Mouse (Mus musculus): ENCODE data around the gene Oxsm. TPM values are rescaled to one million over a fixed set of nuclear protein-coding genes. Genes with fewer than 3 reads are reported as not detected.

Oxsm gene
- polyA plus RNA-seq, 1 experiment from 2014 or later: 3.0 TPM

DNA sequence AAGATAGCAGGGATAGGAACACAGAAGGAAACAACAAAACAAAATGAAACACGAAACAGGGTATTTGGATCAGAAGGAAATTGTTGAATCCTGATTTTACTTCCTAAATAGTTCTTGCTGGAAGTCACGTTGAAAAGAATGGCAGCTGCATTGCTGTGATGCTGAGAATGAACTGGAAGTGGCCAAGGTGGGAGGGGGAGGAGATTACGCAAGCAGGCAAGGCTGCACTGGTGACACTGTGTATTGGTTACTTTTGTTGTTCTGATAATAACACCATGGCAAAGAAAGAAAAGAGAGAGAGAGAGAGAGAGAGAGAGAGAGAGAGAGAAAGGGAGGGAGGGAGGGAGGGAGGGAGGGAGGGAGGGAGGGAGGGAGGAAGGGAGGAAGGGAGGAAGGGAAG is 13.1 kb downstream of the Oxsm start:
- Histone ChIP-seq H3K4me3 (no peak overlapping the region), H3K27me3 (no peaks in the 10 kb centered on the region), H3K9ac (no peak overlapping the region), H3K27ac (no peak overlapping the region), H3K4me1 (no peaks in the 10 kb centered on the region), H3K4me2 (no peak overlapping the region), H3K9me3 (no peaks in the 10 kb centered on the region), H3K36me3 (no peaks in the 10 kb centered on the region)
- 71% methylated on average over 3 of the region's 3 CpGs for WGBS
- ATAC-seq (ENCODE audit: borderline replicate concordance, extremely low read depth, low FRiP score, low TSS enrichment): no peak

DNA sequence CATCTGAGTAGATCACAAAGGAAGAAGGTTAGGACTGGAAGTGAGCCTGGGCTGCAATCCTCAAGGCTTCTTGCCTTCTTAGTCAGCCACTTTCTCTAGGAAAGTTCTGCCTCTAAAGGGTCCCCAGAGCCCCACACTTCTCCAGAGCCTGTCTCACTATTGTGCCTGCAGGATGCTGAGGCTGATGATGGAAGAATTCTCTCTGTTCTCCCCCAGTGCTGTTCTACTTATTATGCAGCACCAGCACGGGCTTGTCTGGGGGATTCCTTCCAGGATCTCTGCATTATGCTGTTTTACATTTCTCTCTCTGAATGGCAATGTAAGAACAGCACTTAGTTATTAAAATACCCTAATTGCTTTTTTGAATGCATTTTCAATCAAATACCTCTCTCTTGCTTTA is 16.1 kb downstream of the Oxsm start:
- no peaks in the 10 kb centered on the region for H3K4me1 ChIP-seq
- no peak overlapping the region for H3K27ac ChIP-seq
- ATAC-seq (ENCODE audit: borderline replicate concordance, extremely low read depth, low FRiP score, low TSS enrichment): no peak
- no peaks in the 10 kb centered on the region for H3K27me3 ChIP-seq
- H3K4me3 ChIP-seq: no peak overlapping the region
- H3K4me2 ChIP-seq: no peak overlapping the region
- 45% methylated on average over 1 of the region's 1 CpGs for WGBS
- no peaks in the 10 kb centered on the region for H3K36me3 ChIP-seq
- H3K9ac ChIP-seq: no peak overlapping the region
- H3K9me3 ChIP-seq: no peaks in the 10 kb centered on the region

DNA sequence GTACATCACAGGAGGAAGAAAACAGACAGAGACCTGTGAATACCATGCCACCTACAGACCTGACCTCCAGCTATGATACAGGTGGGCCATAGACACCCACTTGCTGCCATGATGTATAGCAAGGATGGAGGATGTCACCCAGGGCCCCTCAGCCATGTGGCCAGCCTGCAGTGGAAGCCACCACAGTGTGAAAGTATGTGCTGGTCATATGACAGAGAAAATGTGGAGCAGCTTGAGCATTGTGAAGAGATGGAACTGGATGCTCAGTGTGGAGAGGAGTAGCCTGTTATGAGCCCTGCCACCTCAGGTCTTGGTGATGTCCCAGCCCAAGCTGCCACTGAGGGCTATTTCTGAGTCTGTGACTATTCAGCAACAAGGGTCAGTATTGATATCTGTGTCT is 19.0 kb downstream of the Oxsm start:
- Histone ChIP-seq H3K9me3 (no peaks in the 10 kb centered on the region), H3K4me2 (no peak overlapping the region), H3K27me3 (no peaks in the 10 kb centered on the region), H3K36me3 (no peaks in the 10 kb centered on the region), H3K4me3 (no peak overlapping the region), H3K27ac (no peak overlapping the region), H3K4me1 (no peaks in the 10 kb centered on the region), H3K9ac (no peak overlapping the region)
- no peak for ATAC-seq (ENCODE audit: borderline replicate concordance, extremely low read depth, low FRiP score, low TSS enrichment)

DNA sequence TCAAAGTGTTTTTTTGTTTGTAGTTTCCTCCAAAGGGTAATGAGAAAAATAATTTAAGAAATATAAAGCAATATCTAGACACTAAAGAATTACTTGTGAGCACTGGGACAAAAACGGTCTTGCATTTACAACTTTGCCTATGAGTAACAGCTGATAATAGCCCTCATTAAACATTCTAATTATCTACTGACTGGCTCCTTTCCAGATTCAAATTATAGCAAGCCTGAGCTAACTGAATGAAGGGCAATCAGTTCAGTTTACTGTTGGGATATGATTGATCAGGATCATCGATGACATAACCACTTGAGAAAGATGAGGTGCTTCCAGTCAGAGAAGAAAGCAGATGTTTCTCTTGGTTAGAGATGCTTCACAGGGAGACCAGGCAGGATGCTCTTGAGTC is 20.2 kb downstream of the Oxsm start:
- no peaks in the 10 kb centered on the region for H3K27me3 ChIP-seq
- no peak overlapping the region for H3K9ac ChIP-seq
- H3K4me1 ChIP-seq: no peaks in the 10 kb centered on the region
- H3K27ac ChIP-seq: no peak overlapping the region
- no peak overlapping the region for H3K4me3 ChIP-seq
- H3K36me3 ChIP-seq: no peaks in the 10 kb centered on the region
- no peak overlapping the region for H3K4me2 ChIP-seq
- no peak for ATAC-seq (ENCODE audit: borderline replicate concordance, extremely low read depth, low FRiP score, low TSS enrichment)
- H3K9me3 ChIP-seq: no peaks in the 10 kb centered on the region
- 54% methylated on average over 2 of the region's 2 CpGs for WGBS

DNA sequence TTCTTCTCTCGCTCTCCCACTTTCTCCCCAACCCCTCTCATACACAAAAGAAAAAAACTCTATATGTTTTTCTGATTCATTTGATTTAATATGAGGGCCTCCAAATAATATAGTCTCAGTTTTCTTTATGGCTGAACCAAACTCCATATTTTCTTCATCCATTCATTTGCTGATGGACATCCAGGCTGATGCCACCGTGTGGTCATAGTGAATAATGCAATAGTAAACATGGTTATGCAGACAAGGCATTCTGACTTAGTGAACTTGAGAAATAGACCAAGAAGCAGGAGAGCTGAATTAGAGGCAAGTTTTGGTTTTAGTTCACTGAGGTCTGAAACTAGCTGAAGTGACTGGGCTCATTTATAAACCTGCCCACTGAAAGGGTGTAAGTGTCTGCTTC is 30.6 kb downstream of the Oxsm start:
- Histone ChIP-seq H3K27ac (no peak overlapping the region), H3K9me3 (no peaks in the 10 kb centered on the region), H3K4me3 (no peak overlapping the region), H3K27me3 (no peaks in the 10 kb centered on the region), H3K4me2 (no peak overlapping the region), H3K36me3 (no peaks in the 10 kb centered on the region), H3K4me1 (no peaks in the 10 kb centered on the region), H3K9ac (no peak overlapping the region)
- 50% methylated on average over 2 of the region's 2 CpGs for WGBS
- ATAC-seq (ENCODE audit: borderline replicate concordance, extremely low read depth, low FRiP score, low TSS enrichment): no peak

DNA sequence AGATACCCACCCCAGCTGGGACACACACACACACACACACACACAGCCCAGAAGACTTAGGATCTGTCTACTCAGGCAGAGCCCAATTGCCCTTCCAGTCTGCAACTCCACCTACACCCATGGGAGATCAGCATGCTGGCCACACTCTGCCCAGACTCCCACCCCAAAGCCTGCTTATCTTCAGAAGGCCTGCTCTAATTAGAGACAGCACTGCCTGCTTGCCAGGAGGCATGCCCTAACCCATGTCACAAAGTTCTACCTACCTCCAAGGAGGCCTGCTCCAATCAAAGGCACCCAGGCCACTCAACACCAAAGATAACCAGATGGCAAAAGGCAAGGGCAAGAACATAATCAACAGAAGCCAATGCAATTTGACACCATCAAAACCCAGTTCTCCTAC is 41.9 kb downstream of the Oxsm start:
- Histone ChIP-seq H3K4me1 (no peaks in the 10 kb centered on the region), H3K4me2 (no peak overlapping the region), H3K27me3 (no peaks in the 10 kb centered on the region), H3K27ac (no peak overlapping the region), H3K9me3 (no peaks in the 10 kb centered on the region), H3K9ac (no peak overlapping the region), H3K36me3 (no peaks in the 10 kb centered on the region), H3K4me3 (no peak overlapping the region)
- ATAC-seq (ENCODE audit: borderline replicate concordance, extremely low read depth, low FRiP score, low TSS enrichment): no peak

DNA sequence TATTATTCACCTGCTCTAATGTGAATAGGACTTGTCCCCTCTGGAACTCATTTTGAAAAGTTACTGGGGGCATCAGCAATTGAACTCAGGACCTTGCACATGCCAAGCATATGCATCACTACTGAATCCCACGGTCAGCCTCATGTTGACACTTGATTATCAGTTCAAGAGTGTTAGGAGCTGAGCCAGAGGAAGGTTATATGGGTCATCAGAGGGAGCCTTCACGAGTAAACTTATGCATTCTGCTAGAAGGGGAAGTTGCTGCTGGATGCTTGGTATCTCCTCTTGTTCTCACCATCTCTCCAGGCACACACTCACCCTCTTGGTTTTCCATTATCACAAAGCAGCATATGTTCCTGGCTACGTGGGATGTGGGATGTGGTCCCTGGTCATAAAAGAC is 47.9 kb downstream of the Oxsm start:
- H3K4me1 ChIP-seq: no peaks in the 10 kb centered on the region
- H3K36me3 ChIP-seq: no peaks in the 10 kb centered on the region
- ATAC-seq (ENCODE audit: borderline replicate concordance, extremely low read depth, low FRiP score, low TSS enrichment): no peak
- H3K27ac ChIP-seq: no peak overlapping the region
- no peaks in the 10 kb centered on the region; the same call in 1 of the 2 replicates for H3K27me3 ChIP-seq
- no peak overlapping the region for H3K4me2 ChIP-seq
- 27% methylated on average over 3 of the region's 3 CpGs for WGBS
- H3K9ac ChIP-seq: no peak overlapping the region
- no peak overlapping the region for H3K4me3 ChIP-seq
- no peaks in the 10 kb centered on the region for H3K9me3 ChIP-seq

DNA sequence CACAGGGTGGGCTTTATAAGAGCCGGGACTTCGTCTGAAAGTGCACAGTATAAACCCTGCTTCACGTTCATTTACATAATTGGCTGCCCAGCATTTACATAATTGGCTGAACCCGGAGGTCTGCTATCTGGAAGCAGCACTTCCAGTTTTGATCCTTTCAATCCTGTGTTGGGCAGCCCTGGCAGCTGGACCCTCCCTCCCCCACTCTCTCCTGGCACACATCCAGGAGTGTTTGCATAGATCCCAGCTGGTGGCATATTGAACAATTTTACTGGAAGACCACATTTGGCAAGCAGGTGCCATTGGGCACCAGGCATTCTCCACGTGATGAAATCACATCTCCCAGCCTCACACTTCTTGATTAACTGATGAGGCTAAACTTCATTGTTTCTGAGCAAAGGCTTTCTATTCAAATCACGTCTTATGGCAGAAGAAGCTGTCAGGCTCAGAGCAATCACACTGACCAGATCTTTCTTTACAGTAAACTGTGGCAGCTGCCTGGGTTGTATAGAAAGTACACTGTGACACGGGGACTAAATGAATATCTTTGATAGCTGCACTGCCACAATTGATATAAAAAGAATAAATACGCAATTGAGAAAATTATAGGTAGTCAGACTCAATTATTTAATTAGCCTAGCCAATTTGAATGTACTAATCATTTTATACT is 48.5 kb downstream of the Oxsm start:
- H3K27ac ChIP-seq: no peak overlapping the region
- peak; percentile 35; the same call in 1 of the 2 replicates for ATAC-seq (ENCODE audit: borderline replicate concordance, extremely low read depth, low FRiP score, low TSS enrichment)

DNA sequence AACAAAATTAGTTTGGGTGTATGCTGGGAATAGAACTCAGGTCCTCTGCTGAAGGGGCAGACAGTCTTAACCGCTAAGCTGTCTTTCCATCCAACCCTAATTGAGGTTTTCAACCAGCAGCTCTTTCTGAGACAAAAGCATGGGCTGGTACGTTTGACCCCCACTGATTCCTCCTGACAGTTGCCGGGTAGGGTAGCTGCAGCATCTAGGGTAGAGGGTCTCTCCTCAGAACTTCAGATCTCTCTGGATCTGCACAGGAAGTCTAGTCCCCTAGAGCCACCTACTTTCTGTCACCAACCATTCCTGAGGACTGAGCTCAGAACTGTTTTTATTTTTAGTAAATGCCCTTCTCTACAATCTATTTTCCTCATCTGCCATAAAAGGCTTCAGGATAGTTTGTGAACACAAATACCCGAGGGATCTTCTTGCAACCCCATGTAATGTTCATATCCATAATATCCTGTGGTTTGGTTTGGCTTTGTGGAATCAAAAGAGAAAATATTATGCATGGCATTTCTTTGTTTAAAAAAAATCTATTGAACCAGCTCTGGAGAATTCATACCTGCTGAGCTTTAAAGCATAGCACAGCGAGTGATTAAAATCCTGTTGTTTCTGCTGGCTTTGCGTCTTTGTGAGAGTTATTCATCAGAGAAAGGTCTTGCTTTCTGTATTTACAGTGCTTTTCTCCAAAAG is 49.2 kb downstream of the Oxsm start:
- no peaks in the 10 kb centered on the region; the same call in 1 of the 2 replicates for H3K27me3 ChIP-seq
- H3K4me1 ChIP-seq: no peaks in the 10 kb centered on the region
- no peaks in the 10 kb centered on the region for H3K36me3 ChIP-seq
- no peak overlapping the region for H3K4me3 ChIP-seq
- no peak for ATAC-seq (ENCODE audit: borderline replicate concordance, extremely low read depth, low FRiP score, low TSS enrichment)
- WGBS: 57% methylated on average over 6 of the region's 6 CpGs
- H3K9ac ChIP-seq: no peak overlapping the region
- no peaks in the 10 kb centered on the region for H3K9me3 ChIP-seq
- no peak overlapping the region for H3K4me2 ChIP-seq
- no peak overlapping the region for H3K27ac ChIP-seq

More for the DNA sequence above, 48.5 kb downstream of the Oxsm start:
- WGBS: 36% methylated on average over 8 of the region's 8 CpGs
- H3K9ac ChIP-seq: no peak overlapping the region
- H3K4me3 ChIP-seq: no peak overlapping the region
- H3K9me3 ChIP-seq: no peaks in the 10 kb centered on the region
- H3K4me1 ChIP-seq: no peaks in the 10 kb centered on the region
- H3K4me2 ChIP-seq: no peak overlapping the region
- H3K36me3 ChIP-seq: no peaks in the 10 kb centered on the region
- no peaks in the 10 kb centered on the region; the same call in 1 of the 2 replicates for H3K27me3 ChIP-seq

DNA sequence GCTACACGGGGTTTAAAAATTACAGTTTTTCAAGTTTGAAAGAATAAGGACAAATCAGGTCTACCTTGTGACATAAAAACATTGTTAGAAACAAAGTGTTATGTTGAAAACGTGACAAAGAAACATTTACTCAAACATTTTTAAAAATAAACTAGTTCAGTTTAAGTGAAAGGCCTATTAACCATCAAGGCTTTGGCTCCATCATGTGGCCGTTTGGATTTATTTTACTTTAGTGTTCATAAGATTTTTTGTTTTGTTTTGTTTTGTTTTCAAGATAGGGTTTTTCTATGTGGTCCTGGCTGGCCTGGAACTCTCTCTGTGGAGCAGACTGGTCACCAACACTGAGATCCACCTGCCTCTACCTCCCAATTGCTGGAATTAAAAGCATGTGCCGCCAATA is 53.1 kb downstream of the Oxsm start:
- Histone ChIP-seq H3K27me3 (no peaks in the 10 kb centered on the region; the same call in 1 of the 2 replicates), H3K36me3 (no peaks in the 10 kb centered on the region), H3K27ac (no peak overlapping the region), H3K4me2 (no peak overlapping the region), H3K9ac (no peak overlapping the region), H3K4me1 (no peaks in the 10 kb centered on the region), H3K4me3 (no peak overlapping the region), H3K9me3 (no peaks in the 10 kb centered on the region)
- ATAC-seq (ENCODE audit: borderline replicate concordance, extremely low read depth, low FRiP score, low TSS enrichment): no peak
- 43% methylated on average over 4 of the region's 4 CpGs for WGBS

DNA sequence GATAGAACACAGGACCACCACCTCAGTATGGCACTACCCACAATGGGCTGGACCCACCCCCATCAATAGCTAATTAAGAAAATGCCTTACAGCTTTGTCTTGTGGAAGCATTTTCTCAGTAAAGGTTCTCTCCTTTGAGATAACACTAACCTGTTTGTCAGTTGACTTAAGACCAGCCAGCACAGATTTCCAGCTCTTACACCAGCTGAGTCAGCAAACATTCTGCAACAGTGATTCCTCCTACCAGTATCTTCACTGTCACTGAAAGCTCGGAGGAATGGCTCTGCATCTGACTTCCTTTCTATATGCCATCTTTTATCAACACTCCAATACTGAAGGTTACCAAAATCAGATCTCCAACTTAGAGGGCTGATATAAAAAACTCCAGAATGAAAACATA is 54.1 kb downstream of the Oxsm start:
- H3K4me3 ChIP-seq: no peak overlapping the region
- no peak overlapping the region for H3K27ac ChIP-seq
- no peaks in the 10 kb centered on the region for H3K36me3 ChIP-seq
- no peaks in the 10 kb centered on the region for H3K27me3 ChIP-seq
- no peak overlapping the region for H3K4me2 ChIP-seq
- no peaks in the 10 kb centered on the region for H3K9me3 ChIP-seq
- ATAC-seq (ENCODE audit: borderline replicate concordance, extremely low read depth, low FRiP score, low TSS enrichment): no peak
- H3K9ac ChIP-seq: no peak overlapping the region
- 34% methylated on average over 1 of the region's 1 CpGs for WGBS
- H3K4me1 ChIP-seq: no peaks in the 10 kb centered on the region

DNA sequence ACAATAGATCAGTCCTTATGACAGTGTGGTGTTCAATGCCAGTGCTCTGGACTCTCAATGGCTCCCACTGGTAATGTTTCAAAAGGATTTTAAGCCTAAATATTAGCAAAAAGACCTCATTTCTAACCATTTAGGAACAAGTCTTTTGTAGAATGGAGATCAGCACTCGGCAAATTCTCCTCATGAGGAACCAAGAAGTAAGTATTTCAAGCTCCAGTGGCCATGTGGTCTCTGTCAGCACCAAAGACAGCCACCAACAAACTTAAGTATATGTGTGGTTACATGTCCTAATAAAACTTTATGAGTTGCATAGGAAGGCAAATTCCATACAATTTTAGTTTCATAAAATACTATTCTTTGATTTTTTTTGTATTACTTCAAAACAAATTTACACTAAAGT is 55.5 kb downstream of the Oxsm start:
- no peaks in the 10 kb centered on the region for H3K9me3 ChIP-seq
- no peak for ATAC-seq (ENCODE audit: borderline replicate concordance, extremely low read depth, low FRiP score, low TSS enrichment)
- no peaks in the 10 kb centered on the region for H3K36me3 ChIP-seq
- H3K27me3 ChIP-seq: no peaks in the 10 kb centered on the region
- no peaks in the 10 kb centered on the region for H3K4me1 ChIP-seq
- no peak overlapping the region for H3K4me2 ChIP-seq
- no peak overlapping the region for H3K27ac ChIP-seq
- WGBS: 80% methylated on average over 1 of the region's 1 CpGs
- no peak overlapping the region for H3K9ac ChIP-seq
- H3K4me3 ChIP-seq: no peak overlapping the region
